Mouse (Mus musculus) megakaryocyte, embryonic 14.5 days (primary cell): ENCODE measurements around the gene Wdr26.

Experiments
- FLI1 ChIP-seq: IDR thresholded peaks from 2 replicates; pipeline ENCODE4 v1.6.1; 2012; ENCODE audit warnings: low read length, inconsistent platforms, mixed read lengths
- GATA1 ChIP-seq: IDR thresholded peaks from 3 replicates; pipeline ENCODE4 v1.6.1; 2012; ENCODE audit warnings: mixed read lengths, low read length, inconsistent platforms, borderline replicate concordance

- TF ChIP-seq GATA1 (no peak), FLI1 (no peak)
Measured at GRCm38 (mm10) chr1:181138730-181139129, 73.1 kb downstream of the Wdr26 start.
